Mouse (Mus musculus) neural tube, embryonic 12.5 days (tissue): ENCODE results near the gene Gm20388. TPM values are rescaled to one million over a fixed set of nuclear protein-coding genes. Genes with fewer than 3 reads are reported as not detected.

Experiments
- ATAC-seq: fragments of 200-750 bp; cut with Nextera tagmentation; 2 replicates; pipeline ENCODE4 v1.8.0; 2017; ENCODE audit warnings: low read depth, mild to moderate bottlenecking, moderate TSS enrichment, moderate library complexity; ENCODE audit not compliant: low FRiP score
- H3K27ac ChIP-seq: fragments of 300-500 bp; sonication (generic); 2 replicates; pipeline ENCODE4 v1.5.1; 2016
- H3K27me3 ChIP-seq: fragments of 300-500 bp; sonication (generic); replicated peaks from 2 replicates; pipeline ENCODE4 v1.6.1; 2016; ENCODE audit warnings: mild to moderate bottlenecking
- H3K36me3 ChIP-seq: fragments of 300-500 bp; sonication (generic); 2 replicates; pipeline ENCODE4 v1.6.1; 2016; ENCODE audit warnings: mild to moderate bottlenecking
- H3K4me1 ChIP-seq: fragments of 300-500 bp; sonication (generic); 2 replicates; pipeline ENCODE4 v1.6.1; 2016
- H3K4me2 ChIP-seq: fragments of 300-500 bp; sonication (generic); replicated peaks from 2 replicates; pipeline ENCODE4 v1.6.1; 2016; ENCODE audit warnings: mild to moderate bottlenecking
- H3K4me3 ChIP-seq: fragments of 300-500 bp; sonication (generic); 2 replicates; pipeline ENCODE4 v1.5.1; 2016
- H3K9ac ChIP-seq: fragments of 300-500 bp; sonication (generic); 2 replicates; pipeline ENCODE4 v1.6.1; 2016; ENCODE audit warnings: mild to moderate bottlenecking
- H3K9me3 ChIP-seq: fragments of 300-500 bp; sonication (generic); 2 replicates; pipeline ENCODE4 v1.6.1; 2016; ENCODE audit warnings: mild to moderate bottlenecking
- WGBS: fragments of 180-500 bp; shearing (Covaris S2); methylation state at CpG from one replicate; pipeline ENCODE4 v1.1.7; 2016; 5-methylcytosine and 5-hydroxymethylcytosine counted together
- polyA plus RNA-seq: library from polyadenylated mRNA; unstranded; fragments of >200 nt; fragmentation: Nextera tagmentation; extraction: Ambion mirVana; gene quantifications from 2 replicates; pipeline ENCODE4 v1.2.1, GENCODE M21; 2016

The Gm20388 gene
- polyA plus RNA-seq, 1 experiment from 2014 or later = not detected

GRCm38 (mm10) chr8:122556030-122557009, 2645.7 kb downstream of the Gm20388 start:
- no peaks in the 10 kb centered on the region for H3K9me3 ChIP-seq
- WGBS = 69% methylated on average over 12 of the region's 12 CpGs

DNA sequence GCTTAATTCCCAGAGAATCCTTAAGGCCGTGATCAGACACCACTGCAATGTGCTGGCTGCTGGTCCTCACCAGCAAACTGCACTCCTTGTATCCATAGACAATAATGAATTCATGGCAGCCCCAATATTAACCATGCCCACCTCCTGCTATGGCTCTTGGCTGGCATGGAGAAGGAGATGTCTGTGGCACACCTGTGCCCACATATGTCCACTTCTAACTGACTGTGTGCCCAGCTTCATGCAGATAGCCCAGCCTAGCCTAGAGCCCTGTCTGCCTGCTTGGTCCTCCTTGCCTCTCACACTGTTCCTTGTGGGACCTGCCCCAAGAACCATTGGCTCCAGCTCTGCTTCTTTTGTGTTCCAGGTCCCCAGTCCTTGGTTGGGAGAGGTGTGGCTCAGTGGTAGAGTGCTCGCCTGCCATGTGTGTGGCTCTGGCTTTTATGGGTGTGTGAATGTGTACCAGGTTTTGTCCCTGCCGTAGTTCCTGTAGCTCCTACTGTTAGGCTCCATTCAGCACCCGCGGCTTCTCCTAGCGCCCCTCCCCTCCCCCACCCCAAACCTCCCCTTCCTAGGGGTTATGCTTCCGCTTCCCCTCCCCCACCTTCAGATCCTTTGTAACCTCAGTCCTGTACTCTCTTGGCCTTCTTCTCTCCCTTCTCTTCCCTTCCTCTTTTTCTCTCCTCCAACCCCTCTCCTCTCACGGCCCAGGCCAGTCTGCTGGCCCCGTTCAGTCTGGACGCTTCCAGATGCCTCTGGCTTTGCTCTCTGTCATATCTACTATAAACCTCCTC, 2646.8 kb downstream of the Gm20388 start:
- Histone ChIP-seq H3K27me3 (no peaks in the 10 kb centered on the region), H3K9ac (no peak overlapping the region), H3K4me3 (no peak overlapping the region), H3K4me1 (0 out of 2 replicates have a peak, but pooled peaks cover 7% of the 10 kb centered on the region), H3K9me3 (no peaks in the 10 kb centered on the region), H3K36me3 (no peaks in the 10 kb centered on the region), H3K4me2 (no peak overlapping the region), H3K27ac (no peak overlapping the region)
- ATAC-seq = no peak
- 40% methylated on average over 10 of the region's 10 CpGs for WGBS

More at GRCm38 (mm10) chr8:122556030-122557009, 2645.7 kb downstream of the Gm20388 start:
- Histone ChIP-seq H3K36me3 (no peaks in the 10 kb centered on the region), H3K27ac (no peak overlapping the region), H3K4me3 (no peak overlapping the region), H3K4me2 (no peak overlapping the region), H3K4me1 (peaks cover 10% of the 10 kb centered on the region; the same call in 1 of the 2 replicates), H3K27me3 (peaks cover 6% of the 10 kb centered on the region), H3K9ac (no peak overlapping the region)
- no peak for ATAC-seq

DNA sequence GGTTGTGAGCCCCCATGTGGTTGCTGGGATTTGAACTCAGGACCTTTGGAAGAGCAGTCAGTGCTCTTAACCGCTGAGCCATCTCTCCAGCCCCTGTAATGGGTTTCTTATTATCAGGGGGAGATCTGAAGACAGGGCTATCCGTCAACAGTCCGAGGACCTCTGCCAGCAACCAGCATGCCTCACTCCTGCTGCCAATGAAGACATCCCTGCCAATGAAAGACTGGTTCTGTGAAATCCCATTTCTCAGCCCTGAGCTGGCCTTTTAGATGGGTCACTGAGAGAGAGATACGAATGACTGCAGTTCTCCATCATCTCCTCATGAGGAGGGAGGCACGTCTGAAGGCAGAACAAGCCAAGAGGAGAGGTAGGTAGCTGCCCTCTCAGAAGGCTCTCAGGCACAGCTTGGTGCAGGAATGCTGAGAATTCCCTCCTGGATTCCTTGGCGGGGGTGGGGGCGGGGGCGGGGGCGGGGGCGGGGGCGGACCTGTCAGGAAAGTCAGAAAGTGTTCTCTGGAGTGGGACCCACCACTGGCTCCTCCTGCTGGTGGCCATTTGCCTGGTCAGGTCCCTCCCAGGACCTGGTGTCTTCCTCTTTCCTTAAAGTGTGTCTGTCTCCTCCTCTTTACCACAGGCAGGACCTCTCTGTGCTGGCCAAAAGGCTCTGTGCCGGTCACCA, 2648.2 kb downstream of the Gm20388 start:
- Histone ChIP-seq H3K9me3 (no peaks in the 10 kb centered on the region), H3K27me3 (no peaks in the 10 kb centered on the region), H3K4me1 (0 out of 2 replicates have a peak, but pooled peaks cover 7% of the 10 kb centered on the region), H3K36me3 (no peaks in the 10 kb centered on the region), H3K4me2 (no peak overlapping the region), H3K4me3 (no peak overlapping the region), H3K9ac (no peak overlapping the region), H3K27ac (no peak overlapping the region)
- WGBS = 32% methylated on average over 6 of the region's 12 CpGs
- no peak for ATAC-seq

DNA sequence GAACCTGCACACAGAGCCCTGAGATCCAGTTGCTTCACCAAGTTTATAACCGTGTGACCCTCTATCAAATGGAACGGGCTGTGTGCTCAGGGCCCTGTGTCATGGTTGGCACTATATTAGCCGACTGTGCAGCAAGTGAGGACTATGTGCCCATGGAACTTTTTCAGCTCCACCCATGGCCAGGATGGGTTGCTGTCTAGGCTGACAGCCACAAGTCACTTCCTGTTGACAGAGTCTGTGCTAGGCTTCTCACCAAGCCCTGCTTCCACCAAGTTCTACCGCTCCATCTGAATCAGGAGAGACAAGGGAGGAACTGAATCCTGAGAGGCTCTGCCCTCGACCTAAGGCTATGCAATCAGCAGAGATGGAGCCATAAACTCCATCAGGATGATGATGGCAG, 2650.6 kb downstream of the Gm20388 start:
- Histone ChIP-seq H3K4me2 (no peak overlapping the region), H3K9ac (no peak overlapping the region), H3K27ac (no peak overlapping the region), H3K4me3 (no peak overlapping the region), H3K36me3 (no peaks in the 10 kb centered on the region), H3K4me1 (0 out of 2 replicates have a peak, but pooled peaks cover 7% of the 10 kb centered on the region), H3K9me3 (no peaks in the 10 kb centered on the region), H3K27me3 (no peaks in the 10 kb centered on the region)
- WGBS = 79% methylated on average over 5 of the region's 5 CpGs
- no peak for ATAC-seq

GRCm38 (mm10) chr8:122564363-122565352, 2654.0 kb downstream of the Gm20388 start:
- Histone ChIP-seq H3K4me3 (no peak overlapping the region), H3K27ac (no peak overlapping the region), H3K4me1 (peaks cover 28% of the 10 kb centered on the region), H3K9me3 (no peaks in the 10 kb centered on the region), H3K9ac (no peak overlapping the region), H3K27me3 (no peaks in the 10 kb centered on the region), H3K36me3 (peaks cover 4% of the 10 kb centered on the region; the same call in 1 of the 2 replicates), H3K4me2 (no peak overlapping the region)
- WGBS = 88% methylated on average over 25 of the region's 25 CpGs
- ATAC-seq = no peak

- Histone ChIP-seq H3K4me3 (peak overlapping the region; percentile 73; the same call in 1 of the 2 replicates), H3K36me3 (peaks cover 25% of the 10 kb centered on the region), H3K4me2 (peak overlapping the region; percentile 83), H3K9ac (peak overlapping the region; percentile 80), H3K9me3 (no peaks in the 10 kb centered on the region), H3K27ac (no peak overlapping the region), H3K4me1 (peaks cover 29% of the 10 kb centered on the region), H3K27me3 (no peaks in the 10 kb centered on the region)
- WGBS = 55% methylated on average over 6 of the region's 6 CpGs
- no peak for ATAC-seq
Observed at GRCm38 (mm10) chr8:122566766-122567165, 2656.1 kb downstream of the Gm20388 start.

GRCm38 (mm10) chr8:122567361-122568108, 2656.9 kb downstream of the Gm20388 start, which contains the start of gene Cdt1:
TSS of gene Cdt1 (plus strand) at chr8:122568015.
- ATAC-seq = peak; percentile 94

GRCm38 (mm10) chr8:122568109-122568504, 2657.5 kb downstream of the Gm20388 start:
- peak overlapping the region; percentile 39 for H3K27ac ChIP-seq
- peak overlapping the region; percentile 83 for H3K4me2 ChIP-seq
- peak overlapping the region; percentile 80 for H3K9ac ChIP-seq
- H3K36me3 ChIP-seq = peaks cover 38% of the 10 kb centered on the region
- WGBS = under 1% methylated on average over 34 of the region's 34 CpGs
- H3K4me3 ChIP-seq = peak overlapping the region; percentile 73
- H3K4me1 ChIP-seq = peaks cover 29% of the 10 kb centered on the region
- no peaks in the 10 kb centered on the region for H3K27me3 ChIP-seq
- peak; percentile 57 for ATAC-seq
- H3K9me3 ChIP-seq = no peaks in the 10 kb centered on the region

More at GRCm38 (mm10) chr8:122567361-122568108, 2656.9 kb downstream of the Gm20388 start, which contains the start of gene Cdt1:
- Histone ChIP-seq H3K4me2 (peak within 1 kb of the TSS; percentile 83), H3K4me1 (peaks cover 29% of the 10 kb centered on the region), H3K27ac (peak within 1 kb of the TSS; percentile 75), H3K27me3 (no peaks in the 10 kb centered on the region), H3K4me3 (peak within 1 kb of the TSS; percentile 73), H3K36me3 (peaks cover 33% of the 10 kb centered on the region), H3K9me3 (no peaks in the 10 kb centered on the region), H3K9ac (peak within 1 kb of the TSS; percentile 80)
- WGBS = under 1% methylated on average over 62 of the region's 62 CpGs

DNA sequence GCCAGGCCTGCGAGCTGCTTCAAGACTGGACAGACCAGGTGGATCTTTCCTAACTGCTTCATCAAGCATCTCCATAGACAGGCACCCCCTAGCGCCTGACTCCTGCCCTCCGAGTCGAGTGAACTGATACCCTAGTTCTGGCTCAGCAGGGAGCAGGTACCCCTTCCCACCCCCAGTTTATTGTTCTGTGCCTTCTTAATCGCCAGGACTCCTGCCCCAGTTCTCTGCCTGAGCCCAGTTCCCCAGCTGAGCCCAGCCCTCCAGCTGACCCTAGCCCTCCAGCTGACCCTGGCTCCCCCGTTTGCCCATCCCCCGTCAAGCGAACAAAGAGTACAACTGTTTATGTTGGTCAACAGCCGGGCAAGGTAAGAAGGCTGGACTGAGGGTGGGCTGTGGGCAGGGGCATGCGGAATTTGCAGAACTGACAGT, 2658.3 kb downstream of the Gm20388 start:
- H3K27ac ChIP-seq = no peak overlapping the region
- H3K9me3 ChIP-seq = no peaks in the 10 kb centered on the region
- H3K4me3 ChIP-seq = peak overlapping the region; percentile 73
- peaks cover 38% of the 10 kb centered on the region for H3K36me3 ChIP-seq
- peaks cover 29% of the 10 kb centered on the region for H3K4me1 ChIP-seq
- no peaks in the 10 kb centered on the region for H3K27me3 ChIP-seq
- no peak for ATAC-seq
- peak overlapping the region; percentile 83 for H3K4me2 ChIP-seq
- H3K9ac ChIP-seq = peak overlapping the region; percentile 80
- 5% methylated on average over 10 of the region's 10 CpGs for WGBS

DNA sequence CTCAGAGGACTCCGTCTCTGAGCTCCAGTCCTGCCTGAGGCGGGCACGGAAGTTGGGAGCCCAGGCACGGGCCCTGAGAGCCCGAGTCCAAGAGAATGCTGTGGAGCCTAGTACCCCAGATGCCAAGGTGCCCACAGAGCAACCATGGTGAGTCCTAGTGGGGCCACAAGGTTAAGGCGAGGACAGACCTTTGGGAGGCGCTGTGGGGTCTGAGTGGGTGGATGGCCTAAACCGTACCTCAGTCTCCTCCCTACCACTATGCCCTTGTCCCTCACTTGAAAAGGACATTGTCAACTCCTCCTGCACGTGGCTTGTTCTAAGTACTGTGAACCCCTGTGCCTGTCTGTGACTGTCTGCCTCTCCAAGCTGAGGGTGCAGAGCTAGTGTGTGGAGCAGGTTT, 2658.7 kb downstream of the Gm20388 start:
- H3K36me3 ChIP-seq = peaks cover 38% of the 10 kb centered on the region
- no peaks in the 10 kb centered on the region for H3K27me3 ChIP-seq
- no peak overlapping the region for H3K27ac ChIP-seq
- peak overlapping the region; percentile 80 for H3K9ac ChIP-seq
- H3K4me1 ChIP-seq = peaks cover 30% of the 10 kb centered on the region
- H3K4me2 ChIP-seq = peak overlapping the region; percentile 83
- H3K9me3 ChIP-seq = no peaks in the 10 kb centered on the region
- peak overlapping the region; percentile 73 for H3K4me3 ChIP-seq
- WGBS = 70% methylated on average over 9 of the region's 9 CpGs
- no peak for ATAC-seq
